Mouse (Mus musculus) cerebellum, adult 2 months (tissue): ENCODE data around the gene Slc10a1.

Experiments used
- CTCF ChIP-seq: fragments of 200-500 bp; IDR thresholded peaks from 2 replicates; pipeline ENCODE4 v1.5.1; 2011; ENCODE audit warnings: low read depth, mild to moderate bottlenecking, control low read depth, low read length, moderate library complexity, borderline replicate concordance; ENCODE audit not compliant: insufficient read depth
- POLR2A ChIP-seq: fragments of 200-500 bp; IDR thresholded peaks from 2 replicates; pipeline ENCODE4 v1.6.1; 2011; ENCODE audit warnings: low read length, control low read depth, borderline replicate concordance; ENCODE audit not compliant: insufficient read depth

- TF ChIP-seq POLR2A = no peak
- no peak for TF ChIP-seq CTCF
Measured at GRCm38 (mm10) chr12:81002841-81003635, 34.5 kb upstream of the Slc10a1 start.
